Mouse (Mus musculus) G1E (cell line): ENCODE data around the gene Ndufa8. TPM values are rescaled to one million over a fixed set of nuclear protein-coding genes. Genes with fewer than 3 reads are reported as not detected.

ENCODE experiments used
- ATAC-seq: 2 replicates; pipeline ENCODE4 v1.8.0; 2016; ENCODE audit warnings: mild to moderate bottlenecking; ENCODE audit not compliant: insufficient number of reproducible peaks, poor library complexity, low FRiP score, severe bottlenecking; ENCODE audit errors: extremely low read depth
- DNase-seq: peaks from one replicate; pipeline ENCODE4 v3.0.0; 2012; ENCODE audit warnings: low spot score
- H3K27me3 ChIP-seq: 2 replicates; pipeline ENCODE4 v1.6.1; 2012; ENCODE audit warnings: mild to moderate bottlenecking, low read length, inconsistent platforms; ENCODE audit not compliant: insufficient read depth
- H3K36me3 ChIP-seq: replicated peaks from 2 replicates; pipeline ENCODE3; 2012; ENCODE audit warnings: mild to moderate bottlenecking, inconsistent platforms
- H3K4me1 ChIP-seq: 2 replicates; pipeline ENCODE4 v1.6.1; 2012; ENCODE audit warnings: low read depth, low read length, inconsistent platforms, mixed read lengths; ENCODE audit not compliant: insufficient read depth
- H3K4me3 ChIP-seq: 2 replicates; pipeline ENCODE4 v1.5.1; 2012; ENCODE audit warnings: low read depth, mild to moderate bottlenecking, inconsistent platforms, low read length, moderate library complexity, mixed read lengths
- H3K9me3 ChIP-seq: replicated peaks from 2 replicates; pipeline ENCODE4 v1.6.1; 2012; ENCODE audit warnings: inconsistent platforms
- CTCF ChIP-seq: IDR thresholded peaks from 2 replicates; pipeline ENCODE4 v1.5.1; 2012; ENCODE audit warnings: low read depth, low read length, inconsistent platforms, mixed read lengths
- GATA1 ChIP-seq: IDR thresholded peaks from 2 replicates; pipeline ENCODE4 v1.6.1; 2012; ENCODE audit warnings: borderline replicate concordance, low read length, inconsistent platforms, mixed read lengths
- GATA2 ChIP-seq: IDR thresholded peaks from 2 replicates; pipeline ENCODE4 v1.6.1; 2012; ENCODE audit warnings: low read depth, low read length, inconsistent platforms, borderline replicate concordance
- POLR2AphosphoS5 ChIP-seq: IDR thresholded peaks from 2 replicates; pipeline ENCODE4 v1.6.1; 2012; ENCODE audit warnings: low read depth, low read length, inconsistent platforms; ENCODE audit not compliant: insufficient replicate concordance
- TAL1 ChIP-seq: conservative IDR thresholded peaks from 2 replicates; pipeline ENCODE4 v1.6.1; 2012; ENCODE audit warnings: low read depth, low read length, inconsistent platforms, mixed read lengths
- polyA plus RNA-seq: library from polyadenylated mRNA; stranded (reverse); fragments of >175 nt; gene quantifications from 2 replicates; pipeline ENCODE4 v1.2.3, GENCODE M21; 2012
- total RNA-seq, 2 experiments: library from RNA; stranded (forward) in 1 of 2; stranded (reverse) in 1 of 2; fragments of 200-1000 nt in 1 of 2; fragments of >200 nt in 1 of 2; fragmentation: Nextera tagmentation in 1 of 2; gene quantifications; 2 replicates each; pipeline ENCODE4 v1.2.3; 2014 to 2017

Ndufa8 gene
- total and polyA plus RNA-seq, 3 experiments: 18.2 to 44.9 (median 31.6) TPM

DNA sequence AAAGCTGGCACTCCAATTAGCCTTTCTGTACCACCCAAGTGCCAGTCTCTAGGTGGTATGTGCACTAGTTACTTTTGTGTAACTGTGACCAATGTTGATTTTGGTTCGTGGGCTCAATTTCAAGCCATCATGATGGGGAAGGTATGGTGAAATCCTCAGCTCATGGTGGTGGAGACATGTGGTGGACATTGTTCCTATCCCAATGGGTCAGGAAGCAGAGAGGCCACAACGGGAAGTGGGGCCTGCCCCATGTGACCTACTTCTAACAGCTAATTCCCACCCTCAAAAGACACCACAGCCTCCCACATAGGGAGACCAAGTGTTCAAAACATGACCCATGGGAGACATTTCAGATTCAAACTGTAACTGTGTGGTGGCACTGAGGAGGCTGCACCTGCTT lies 52.5 kb downstream of the Ndufa8 start:
- peaks cover 54% of the 10 kb centered on the region for H3K27me3 ChIP-seq
- no peak for ATAC-seq
- no peak for DNase-seq
- H3K4me3 ChIP-seq: no peak overlapping the region
- H3K4me1 ChIP-seq: no peaks in the 10 kb centered on the region
- H3K9me3 ChIP-seq: no peaks in the 10 kb centered on the region
- TF ChIP-seq GATA2 (no peak), TAL1 (no peak), CTCF (no peak), GATA1 (no peak), POLR2AphosphoS5 (no peak)
- H3K36me3 ChIP-seq: no peaks in the 10 kb centered on the region

DNA sequence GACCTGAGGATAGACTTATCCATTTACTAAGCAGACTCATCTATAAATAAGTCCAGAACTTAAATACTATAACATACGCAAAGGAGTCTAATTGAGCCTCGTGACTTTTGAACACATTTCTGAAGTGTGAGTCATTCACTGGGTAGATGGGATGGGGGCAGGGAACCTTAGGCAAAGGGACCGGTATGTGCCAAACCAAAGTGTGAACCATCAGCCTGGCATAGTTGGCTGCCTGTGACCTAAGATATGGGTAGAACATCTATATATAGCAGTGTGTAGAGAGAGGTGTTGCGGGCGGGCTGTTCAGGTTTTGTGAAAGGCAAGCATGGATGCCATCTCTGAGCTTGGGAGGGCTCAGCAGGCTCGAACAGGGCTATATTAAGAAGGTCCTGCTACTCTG lies 54.9 kb downstream of the Ndufa8 start:
- no peak for TF ChIP-seq CTCF
- ATAC-seq (no peak), DNase-seq (no peak)
- Histone ChIP-seq H3K4me3 (no peak overlapping the region), H3K36me3 (no peaks in the 10 kb centered on the region), H3K27me3 (peaks cover 56% of the 10 kb centered on the region), H3K9me3 (no peaks in the 10 kb centered on the region), H3K4me1 (no peaks in the 10 kb centered on the region)

DNA sequence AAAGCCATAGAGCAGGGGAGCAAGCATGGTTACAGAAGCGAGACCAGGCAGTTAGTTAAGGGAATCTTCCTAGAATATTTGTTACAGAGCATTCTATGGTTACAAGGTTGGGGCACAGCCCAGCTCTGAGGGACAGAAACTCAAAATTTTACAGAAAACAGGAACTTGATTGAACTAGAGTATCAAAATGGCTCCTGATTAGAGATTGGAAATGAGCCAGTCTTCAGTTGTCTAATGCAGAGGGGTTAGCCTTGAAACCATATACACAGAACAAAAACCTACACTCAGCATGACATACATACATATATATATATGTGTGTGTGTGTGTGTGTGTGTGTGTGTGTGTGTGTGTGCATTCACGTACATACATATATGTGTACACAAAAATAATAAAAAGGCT lies 55.7 kb downstream of the Ndufa8 start:
- Histone ChIP-seq H3K4me3 (no peak overlapping the region), H3K4me1 (no peaks in the 10 kb centered on the region), H3K36me3 (no peaks in the 10 kb centered on the region), H3K9me3 (no peaks in the 10 kb centered on the region), H3K27me3 (peaks cover 51% of the 10 kb centered on the region)
- ATAC-seq (no peak), DNase-seq (no peak)
- TF ChIP-seq TAL1 (no peak), GATA1 (no peak), POLR2AphosphoS5 (no peak), GATA2 (no peak), CTCF (no peak)

DNA sequence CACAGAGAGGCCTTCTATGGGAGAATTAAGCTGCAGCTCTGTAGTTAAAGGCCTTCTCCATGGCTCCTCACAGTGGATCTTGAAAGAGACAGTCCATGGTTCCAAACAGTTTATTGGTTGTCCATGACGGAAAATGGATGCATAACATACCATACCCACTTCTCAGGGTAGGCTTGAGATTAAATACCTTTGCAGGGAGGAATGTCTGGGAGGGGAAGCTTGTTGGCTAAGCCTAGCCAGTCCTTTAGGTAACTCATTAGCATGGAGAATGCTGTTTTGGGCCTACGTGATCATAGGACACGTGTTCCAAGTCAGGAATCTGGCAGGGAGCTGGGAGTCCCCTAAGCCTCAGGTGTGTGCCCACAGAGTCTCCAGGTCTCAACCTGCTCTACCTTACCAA lies 56.9 kb downstream of the Ndufa8 start:
- no peak for TF ChIP-seq TAL1
- TF ChIP-seq GATA1: no peak
- TF ChIP-seq GATA2: no peak
- TF ChIP-seq CTCF: no peak
- TF ChIP-seq POLR2AphosphoS5: no peak
- Histone ChIP-seq H3K4me1 (no peaks in the 10 kb centered on the region), H3K4me3 (no peak overlapping the region), H3K9me3 (no peaks in the 10 kb centered on the region), H3K36me3 (no peaks in the 10 kb centered on the region), H3K27me3 (peaks cover 54% of the 10 kb centered on the region)
- DNase-seq: no peak
- no peak for ATAC-seq

Other genes starting within 250 kb of the Ndufa8 start
- gene Ttll11, start 69.5 kb downstream of the Ndufa8 start, total RNA-seq (2014; fragmentation: Nextera tagmentation): not detected in 2 replicates
- 0.33 and 0.46 TPM in 2 replicates for gene Ttll11, start 69.5 kb downstream of the Ndufa8 start, total RNA-seq (2017)
- 0.87 and 1.1 TPM in 2 replicates for gene Ttll11, start 69.5 kb downstream of the Ndufa8 start, polyA plus RNA-seq
- gene Morn5, start 52 bp upstream of the Ndufa8 start, total RNA-seq (2014; fragmentation: Nextera tagmentation): not detected in 2 replicates
- gene Morn5, start 52 bp upstream of the Ndufa8 start, total RNA-seq (2017): 0.22 TPM in 1 of 2 replicates, not detected in the other
- gene Morn5, start 52 bp upstream of the Ndufa8 start, polyA plus RNA-seq: not detected in 2 replicates
- not detected in 2 replicates for gene Lhx6, start 56.0 kb upstream of the Ndufa8 start, total RNA-seq (2014; fragmentation: Nextera tagmentation)
- 0.06 and 0.16 TPM in 2 replicates for gene Lhx6, start 56.0 kb upstream of the Ndufa8 start, total RNA-seq (2017)
- not detected in 2 replicates for gene Lhx6, start 56.0 kb upstream of the Ndufa8 start, polyA plus RNA-seq
- gene Mrrf, start 87.0 kb upstream of the Ndufa8 start, total RNA-seq (2014; fragmentation: Nextera tagmentation): 53.0 and 55.2 TPM in 2 replicates
- gene Mrrf, start 87.0 kb upstream of the Ndufa8 start, total RNA-seq (2017): 51.5 and 57.9 TPM in 2 replicates
- gene Mrrf, start 87.0 kb upstream of the Ndufa8 start, polyA plus RNA-seq: 1.5 and 1.8 TPM in 2 replicates
- gene Rbm18, start 87.4 kb upstream of the Ndufa8 start, total RNA-seq (2014; fragmentation: Nextera tagmentation): 42.1 and 59.4 TPM in 2 replicates
- 27.0 and 33.2 TPM in 2 replicates for gene Rbm18, start 87.4 kb upstream of the Ndufa8 start, total RNA-seq (2017)
- gene Rbm18, start 87.4 kb upstream of the Ndufa8 start, polyA plus RNA-seq: 11.5 and 13.3 TPM in 2 replicates
- gene Ptgs1, start 181.0 kb upstream of the Ndufa8 start, total RNA-seq (2014; fragmentation: Nextera tagmentation): not detected in 2 replicates
- 0.66 and 0.70 TPM in 2 replicates for gene Ptgs1, start 181.0 kb upstream of the Ndufa8 start, total RNA-seq (2017)
- gene Ptgs1, start 181.0 kb upstream of the Ndufa8 start, polyA plus RNA-seq: 0.13 TPM in 1 of 2 replicates, not detected in the other